Mouse (Mus musculus) limb, embryonic 14.5 days (tissue): ENCODE measurements at regions not wholly inside any gene's neighbourhood (a gene's known extent, or its start where the extent isn't known, plus 50 kb on each side); places are given as distances from the start of the nearest gene placed in this dataset.

Experiments used
- ATAC-seq: fragments of 200-750 bp; cut with Nextera tagmentation; 2 replicates; pipeline ENCODE4 v1.8.0; 2017; ENCODE audit warnings: low read depth, moderate number of reproducible peaks, moderate TSS enrichment; ENCODE audit not compliant: low FRiP score
- DNase-seq: peaks from one replicate; pipeline ENCODE4 v3.0.0-alpha.2; 2015; ENCODE audit warnings: low spot score
- H3K27ac ChIP-seq: fragments of 300-500 bp; sonication (generic); replicated peaks from 2 replicates; pipeline ENCODE4 v1.5.1; 2014; ENCODE audit warnings: low read depth, mild to moderate bottlenecking, low read length, moderate library complexity, mixed read lengths
- H3K27me3 ChIP-seq: fragments of 300-500 bp; sonication (generic); 2 replicates; pipeline ENCODE4 v1.6.1; 2014; ENCODE audit warnings: low read length, mixed read lengths; ENCODE audit not compliant: control insufficient read depth, insufficient read depth
- H3K36me3 ChIP-seq: fragments of 300-500 bp; sonication (generic); 2 replicates; pipeline ENCODE4 v1.6.1; 2014; ENCODE audit warnings: mild to moderate bottlenecking, low read length, moderate library complexity, mixed read lengths; ENCODE audit not compliant: control insufficient read depth, insufficient read depth
- H3K4me1 ChIP-seq: fragments of 300-500 bp; sonication (generic); 2 replicates; pipeline ENCODE4 v1.6.1; 2014; ENCODE audit warnings: antibody characterized with exemption, low read length, mixed read lengths; ENCODE audit not compliant: control insufficient read depth, insufficient read depth
- H3K4me2 ChIP-seq: fragments of 300-500 bp; sonication (generic); replicated peaks from 2 replicates; pipeline ENCODE4 v1.6.1; 2014; ENCODE audit warnings: low read depth, mild to moderate bottlenecking, low read length, moderate library complexity; ENCODE audit not compliant: severe bottlenecking
- H3K4me3 ChIP-seq: fragments of 300-500 bp; sonication (generic); replicated peaks from 2 replicates; pipeline ENCODE4 v1.5.1; 2014; ENCODE audit warnings: low read length
- H3K9ac ChIP-seq: fragments of 300-500 bp; sonication (generic); 2 replicates; pipeline ENCODE4 v1.6.1; 2014; ENCODE audit warnings: mild to moderate bottlenecking, low read depth, low read length, moderate library complexity; ENCODE audit not compliant: severe bottlenecking
- H3K9me3 ChIP-seq: fragments of 300-500 bp; sonication (generic); 2 replicates; pipeline ENCODE4 v1.6.1; 2016; ENCODE audit warnings: low read length; ENCODE audit not compliant: control insufficient read depth
- POLR2A ChIP-seq: fragments of 200-500 bp; IDR thresholded peaks from 2 replicates; pipeline ENCODE4 v1.8.0; 2012; ENCODE audit warnings: inconsistent platforms, mild to moderate bottlenecking, moderate library complexity, borderline replicate concordance; ENCODE audit not compliant: insufficient read depth, insufficient read length; ENCODE audit errors: extremely low read depth
- WGBS: fragments of 180-500 bp; shearing (Covaris S2); extraction: QIAGEN DNeasy Blood & Tissue Kit; methylation state at CpG from one replicate; pipeline ENCODE4 v1.1.7; 2014; 5-methylcytosine and 5-hydroxymethylcytosine counted together

GRCm38 (mm10) chr15:59783393-59783781 lies 233.0 kb downstream of the 4933412E24Rik start:
- ATAC-seq (peak; percentile 65), DNase-seq (peak; percentile 26)
- Histone ChIP-seq H3K9me3 (no peaks in the 10 kb centered on the region), H3K4me2 (peak overlapping the region; percentile 25; the same call in 1 of the 2 replicates), H3K27ac (no peak overlapping the region), H3K9ac (no peak overlapping the region), H3K36me3 (no peaks in the 10 kb centered on the region), H3K27me3 (no peaks in the 10 kb centered on the region), H3K4me1 (peaks cover 17% of the 10 kb centered on the region), H3K4me3 (no peak overlapping the region)
- no peak for TF ChIP-seq POLR2A
- 2% methylated on average over 4 of the region's 6 CpGs for WGBS

DNA sequence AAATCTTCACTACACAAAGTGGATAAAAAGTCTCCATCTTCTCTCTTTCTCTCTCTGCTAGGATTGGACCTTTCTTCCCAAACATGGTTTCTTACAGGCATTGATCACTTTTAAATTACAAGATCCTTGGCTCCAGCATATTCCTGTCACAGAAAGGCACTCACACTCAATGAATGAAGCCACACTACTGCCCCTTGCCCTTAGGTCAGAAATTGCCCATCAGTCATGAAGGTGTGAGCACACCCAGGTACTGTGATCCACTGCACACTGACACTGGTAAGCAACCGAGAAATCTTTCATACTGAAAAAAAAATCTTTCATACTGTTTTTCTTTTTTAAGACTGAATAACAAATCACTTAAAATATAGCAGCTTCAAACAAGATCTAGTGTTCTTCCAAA lies 235.9 kb downstream of the 4933412E24Rik start:
- 73% methylated on average over 1 of the region's 1 CpGs for WGBS
- Histone ChIP-seq H3K9me3 (no peaks in the 10 kb centered on the region), H3K9ac (no peak overlapping the region), H3K4me3 (no peak overlapping the region), H3K4me1 (peaks cover 17% of the 10 kb centered on the region), H3K27me3 (no peaks in the 10 kb centered on the region), H3K27ac (no peak overlapping the region), H3K4me2 (no peak overlapping the region), H3K36me3 (no peaks in the 10 kb centered on the region)
- no peak for ATAC-seq
- DNase-seq = no peak
- TF ChIP-seq POLR2A = no peak

GRCm38 (mm10) chr15:59777307-59777871 lies 239.0 kb downstream of the 4933412E24Rik start:
- no peaks in the 10 kb centered on the region for H3K36me3 ChIP-seq
- H3K4me2 ChIP-seq = no peak overlapping the region
- no peaks in the 10 kb centered on the region; the same call in 1 of the 2 replicates for H3K4me1 ChIP-seq
- DNase-seq = peak; percentile 86
- 0 out of 2 replicates have a peak overlapping the region, but pooled peaks have one; percentile 5 for H3K27ac ChIP-seq
- H3K9me3 ChIP-seq = no peaks in the 10 kb centered on the region
- WGBS = 69% methylated on average over 13 of the region's 13 CpGs
- H3K9ac ChIP-seq = no peak overlapping the region
- TF ChIP-seq POLR2A = no peak
- H3K4me3 ChIP-seq = no peak overlapping the region
- peak; percentile 67 for ATAC-seq
- no peaks in the 10 kb centered on the region for H3K27me3 ChIP-seq

DNA sequence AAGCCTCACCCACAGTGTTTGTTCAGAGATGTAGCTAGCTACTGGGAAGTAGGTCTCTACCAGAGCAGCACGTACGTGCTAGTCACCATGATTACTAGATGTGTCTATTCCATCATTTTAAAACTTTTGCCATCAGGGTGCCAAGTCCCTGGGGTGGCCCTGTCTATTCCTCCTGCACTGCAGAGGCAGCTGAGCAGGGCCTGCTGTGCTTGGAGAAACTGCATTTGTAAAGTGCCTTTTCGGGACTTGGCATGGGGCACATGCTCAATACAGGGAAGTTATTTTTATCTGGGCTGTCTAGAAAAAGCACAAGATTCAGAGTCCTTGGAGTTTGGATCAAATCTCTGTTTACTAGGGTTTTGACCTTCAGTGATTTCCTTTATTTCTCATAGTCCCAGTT lies 240.6 kb downstream of the 4933412E24Rik start:
- no peaks in the 10 kb centered on the region for H3K27me3 ChIP-seq
- no peak for TF ChIP-seq POLR2A
- ATAC-seq (no peak), DNase-seq (no peak)
- no peak overlapping the region for H3K9ac ChIP-seq
- no peak overlapping the region for H3K27ac ChIP-seq
- 0 out of 2 replicates have a peak, but pooled peaks cover 4% of the 10 kb centered on the region for H3K9me3 ChIP-seq
- H3K4me2 ChIP-seq = no peak overlapping the region
- no peaks in the 10 kb centered on the region for H3K36me3 ChIP-seq
- H3K4me1 ChIP-seq = no peaks in the 10 kb centered on the region
- 93% methylated on average over 3 of the region's 3 CpGs for WGBS
- H3K4me3 ChIP-seq = no peak overlapping the region

GRCm38 (mm10) chr15:59773983-59774382 lies 242.4 kb downstream of the 4933412E24Rik start:
- H3K4me2 ChIP-seq = no peak overlapping the region
- ATAC-seq = no peak
- no peak for DNase-seq
- H3K9me3 ChIP-seq = 0 out of 2 replicates have a peak, but pooled peaks cover 7% of the 10 kb centered on the region
- no peak for TF ChIP-seq POLR2A
- no peaks in the 10 kb centered on the region for H3K4me1 ChIP-seq
- no peak overlapping the region for H3K9ac ChIP-seq
- no peak overlapping the region for H3K4me3 ChIP-seq
- WGBS = 91% methylated on average over 2 of the region's 2 CpGs
- H3K27me3 ChIP-seq = no peaks in the 10 kb centered on the region
- H3K36me3 ChIP-seq = no peaks in the 10 kb centered on the region
- H3K27ac ChIP-seq = no peak overlapping the region
